Mouse (Mus musculus) megakaryocyte-erythroid progenitor cell, adult 5 weeks (primary cell): ENCODE results near the gene Adam6a. TPM values are rescaled to one million over a fixed set of nuclear protein-coding genes. Genes with fewer than 3 reads are reported as not detected.

ENCODE experiments used
- polyA plus RNA-seq: library from polyadenylated mRNA; stranded (reverse); fragments of >175 nt; gene quantifications from 2 replicates; pipeline ENCODE4 v1.2.3, GENCODE M21; 2012

The Adam6a gene
- polyA plus RNA-seq, result not detected in 2 replicates

DNA sequence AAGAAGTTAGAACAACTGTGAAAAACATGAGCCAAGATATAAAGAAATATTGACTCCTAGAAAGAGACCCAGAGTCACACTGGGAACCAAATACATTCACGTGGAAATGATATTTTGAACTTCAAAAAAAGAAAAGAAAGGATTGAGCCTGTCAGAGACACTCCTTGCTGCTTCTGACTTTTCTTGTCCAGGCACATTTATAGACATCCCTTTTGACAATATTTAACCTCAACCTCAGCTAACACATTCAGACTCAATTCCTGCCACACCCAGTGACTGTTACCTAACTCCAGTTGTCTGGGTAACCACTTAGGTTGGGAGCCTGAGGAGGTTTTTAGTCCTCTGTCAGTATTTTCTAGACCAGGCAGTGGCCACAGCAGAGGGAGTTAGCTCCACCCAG is at the start of gene Adam6a:
Adam6a (plus strand) TSS at position 301 of the 400 bp plus-strand sequence.

Other genes with a start within 250 kb of the Adam6a start
- not detected in 2 replicates for gene Adam6b, start 54.4 kb upstream of the Adam6a start, polyA plus RNA-seq